ENCODE assay signal across 20 mouse cellular contexts in the genomic region with DNA sequence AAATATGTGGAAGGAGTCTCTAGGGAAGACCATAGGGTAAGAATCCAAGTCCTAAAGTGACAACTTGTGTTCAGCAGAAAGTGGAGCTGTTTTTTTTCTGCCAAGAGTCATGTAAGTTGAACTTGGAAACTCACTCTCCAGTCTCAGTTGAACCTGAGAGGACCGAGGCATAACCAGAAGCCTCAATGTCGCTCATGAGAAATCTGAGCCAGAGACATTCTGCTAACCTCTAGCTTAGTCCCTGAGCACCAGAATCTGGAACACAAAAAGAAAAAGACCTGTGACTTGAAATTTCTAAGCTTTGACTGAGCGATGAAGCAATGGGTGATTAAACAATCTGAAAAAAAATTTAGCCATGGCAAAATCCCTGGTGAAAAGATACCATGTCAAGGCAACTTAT.
DNase-seq lines count a peak whose midpoint lies in the region.
"Had no signal": no experiment of that assay in that cellular context is flagged by ENCODE, and none has a peak within 500 bp of the region (broad histone marks: within the 10 kb centered on the region; RNA-seq: fewer than 3 reads in every experiment).

No protein-coding gene starts in this region.

- no peaks in the 10 kb centered on the region for H3K4me1 ChIP-seq in brown adipose tissue, adult 24 weeks (ENCODE audit: control insufficient read depth, insufficient read depth, insufficient read length, low read length)
- H3K4me1 ChIP-seq: forebrain, embryonic 10.5 days; heart, embryonic 13.5 days; hindbrain, embryonic 12.5 days; intestine, embryonic 15.5 days; kidney, embryonic 15.5 days had no signal

- no peak overlapping the region for H3K4me3 ChIP-seq in brown adipose tissue, adult 24 weeks (ENCODE audit: insufficient read depth, low read depth, low read length)
- H3K4me3 ChIP-seq: forebrain, embryonic 10.5 days; forebrain, embryonic 13.5 days; heart, embryonic 13.5 days; hindbrain, embryonic 12.5 days; intestine, embryonic 15.5 days; kidney, embryonic 15.5 days had no signal

- H3K27ac ChIP-seq in brown adipose tissue, adult 24 weeks (replicated peaks; ENCODE audit: low read depth, low read length) = 0 out of 2 replicates have a peak overlapping the region, but pooled peaks have one; percentile 24
- H3K27ac ChIP-seq: forebrain, embryonic 10.5 days; forebrain, embryonic 13.5 days; heart, embryonic 13.5 days; hindbrain, embryonic 12.5 days; intestine, embryonic 15.5 days; kidney, embryonic 15.5 days had no signal

- DNase-seq in gastrocnemius, adult 18-20 months (ENCODE audit: low spot score) = peak; percentile 56
- DNase-seq in gastrocnemius, postnatal 10 days = no peak
- DNase-seq in heart, adult 11 months = peak; percentile 88
- no peak for DNase-seq in heart, postnatal 4 days
- DNase-seq in cerebellum, postnatal 14 days = no peak
- DNase-seq: adrenal gland, postnatal 25 days; cerebellum, adult 11-12 months; cerebellum, adult 8-10 months; cerebellum, postnatal 10 days; gastrocnemius, postnatal 36 days; heart, postnatal 14 days; kidney, adult 11 months; kidney, adult 8-10 months had no signal

Comparison
In these comparisons a context has a peak if more than half of its experiments do, and no peak if none do; other contexts are left out.
1. DNase-seq: peak in gastrocnemius, adult 18-20 months (single experiment) and heart, adult 11 months (single experiment); none in gastrocnemius, postnatal 10 days (single experiment), heart, postnatal 4 days (single experiment) and cerebellum, postnatal 14 days (0 of 2).